Mouse (Mus musculus): Measurements from ENCODE around the gene Has1. TPM values are rescaled to one million over a fixed set of nuclear protein-coding genes. Genes with fewer than 3 reads are reported as not detected.
A peak's percentile ranks its signal among the peaks of the same experiment; 100 is the strongest.
"Not testable (repeated sequence)": the region's sequence is repeated elsewhere in the genome, so short reads cannot be mapped to it uniquely, and the experiment has no call there.

The Has1 gene
- total RNA-seq, 2 experiments from 2014 or later = not detected

DNA sequence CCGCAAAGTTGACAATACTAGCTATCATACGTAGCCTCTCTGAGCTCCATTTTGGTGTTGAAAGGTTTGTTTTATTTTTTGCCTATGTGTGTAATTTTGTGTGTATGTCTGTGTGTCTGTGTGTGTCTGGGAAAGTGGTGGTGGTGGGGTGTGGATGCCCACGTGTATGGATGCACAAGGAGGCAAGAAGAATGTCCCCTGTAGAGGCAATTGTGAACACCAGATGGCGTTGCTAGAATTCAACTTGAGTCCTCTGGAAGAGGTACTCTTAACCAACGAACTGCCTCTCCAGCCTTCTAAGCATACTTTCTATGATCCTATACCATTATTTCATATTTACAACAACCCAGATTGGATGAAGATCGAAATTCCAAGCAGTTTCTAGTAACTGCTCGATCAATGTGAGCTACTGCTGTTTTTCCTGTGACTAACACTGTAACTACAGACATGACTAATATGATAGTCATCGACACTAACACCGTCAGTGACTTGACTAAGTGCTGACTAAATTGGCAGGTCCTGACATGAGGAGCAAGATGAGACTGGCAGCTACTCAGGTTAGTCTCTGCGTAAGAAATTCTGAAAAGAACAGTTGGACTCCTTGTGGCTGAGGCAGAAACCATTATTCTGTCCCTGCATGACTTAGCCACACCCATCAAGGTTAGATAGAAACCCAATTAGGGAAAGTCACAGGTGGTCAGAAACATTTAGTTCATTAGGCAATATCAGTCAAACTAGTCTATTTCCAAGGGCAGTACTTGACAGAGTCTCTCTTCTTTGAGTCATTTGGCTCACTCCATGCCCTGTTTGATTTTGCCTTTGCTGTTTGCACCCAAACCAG is 9.6 kb downstream of the Has1 start:
- peak; percentile 67 for ATAC-seq (replicated peaks; ENCODE audit: poor library complexity)

DNA sequence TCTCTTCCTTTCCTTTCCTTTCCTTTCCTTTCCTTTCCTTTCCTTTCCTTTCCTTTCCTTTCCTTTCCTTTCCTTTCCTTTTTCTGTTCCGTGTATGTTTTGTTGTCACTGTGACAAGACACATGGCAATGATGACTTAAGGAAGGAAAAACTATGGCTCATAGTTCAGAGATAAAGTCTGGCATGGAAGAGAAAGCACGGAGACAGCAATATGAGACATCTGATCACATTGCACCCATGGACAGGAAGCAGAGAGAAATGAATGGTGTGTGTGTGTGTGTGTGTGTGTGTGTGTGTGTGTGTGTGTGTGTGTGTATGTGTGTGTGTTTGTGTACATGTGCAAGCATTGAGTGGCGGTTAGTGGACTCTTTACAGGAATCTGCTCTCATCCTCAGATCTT is 10.4 kb downstream of the Has1 start:
- ATAC-seq (replicated peaks; ENCODE audit: poor library complexity) = not testable (repeated sequence)

DNA sequence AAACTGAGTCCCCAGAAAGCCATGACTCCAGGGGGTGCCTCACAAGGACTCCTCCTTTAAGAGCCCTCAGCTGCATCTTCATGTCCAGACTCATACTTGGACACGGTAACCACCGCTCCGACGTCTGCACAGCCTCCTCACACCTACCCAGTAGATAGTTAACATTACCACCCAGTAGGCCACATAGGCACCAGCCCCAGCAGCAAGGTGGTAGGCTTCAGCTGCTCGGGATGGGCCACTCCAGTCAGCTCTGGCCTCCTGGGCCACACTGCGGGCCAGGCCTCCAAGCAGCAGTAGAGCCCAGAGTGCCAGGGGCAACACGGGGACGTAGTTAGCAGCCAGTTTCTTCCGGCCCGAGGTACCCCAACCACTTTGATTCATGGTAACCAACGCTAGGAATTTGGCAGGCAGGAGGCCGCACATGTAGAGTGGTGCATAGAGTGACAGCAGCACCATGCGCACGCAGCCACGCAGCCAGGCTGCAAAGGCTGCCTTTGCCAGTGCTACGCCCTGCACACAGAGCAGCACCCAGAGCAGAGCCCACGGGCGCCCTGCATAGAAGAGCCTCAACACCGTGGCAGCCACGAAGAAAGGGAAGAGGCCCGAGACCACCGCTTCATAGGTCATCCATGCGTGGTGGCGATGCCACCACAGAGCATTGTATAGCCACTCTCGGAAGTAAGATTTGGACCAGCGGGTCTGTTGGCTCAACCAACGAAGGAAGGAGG is 11.3 kb downstream of the Has1 start:
- ATAC-seq (replicated peaks; ENCODE audit: poor library complexity) = no peak

GRCm38 (mm10) chr17:17840796-17841195 is 14.2 kb downstream of the Has1 start:
- ATAC-seq (replicated peaks; ENCODE audit: poor library complexity) = no peak

GRCm38 (mm10) chr17:17839276-17839675 is 15.7 kb downstream of the Has1 start:
- no peak for ATAC-seq (replicated peaks; ENCODE audit: poor library complexity)

DNA sequence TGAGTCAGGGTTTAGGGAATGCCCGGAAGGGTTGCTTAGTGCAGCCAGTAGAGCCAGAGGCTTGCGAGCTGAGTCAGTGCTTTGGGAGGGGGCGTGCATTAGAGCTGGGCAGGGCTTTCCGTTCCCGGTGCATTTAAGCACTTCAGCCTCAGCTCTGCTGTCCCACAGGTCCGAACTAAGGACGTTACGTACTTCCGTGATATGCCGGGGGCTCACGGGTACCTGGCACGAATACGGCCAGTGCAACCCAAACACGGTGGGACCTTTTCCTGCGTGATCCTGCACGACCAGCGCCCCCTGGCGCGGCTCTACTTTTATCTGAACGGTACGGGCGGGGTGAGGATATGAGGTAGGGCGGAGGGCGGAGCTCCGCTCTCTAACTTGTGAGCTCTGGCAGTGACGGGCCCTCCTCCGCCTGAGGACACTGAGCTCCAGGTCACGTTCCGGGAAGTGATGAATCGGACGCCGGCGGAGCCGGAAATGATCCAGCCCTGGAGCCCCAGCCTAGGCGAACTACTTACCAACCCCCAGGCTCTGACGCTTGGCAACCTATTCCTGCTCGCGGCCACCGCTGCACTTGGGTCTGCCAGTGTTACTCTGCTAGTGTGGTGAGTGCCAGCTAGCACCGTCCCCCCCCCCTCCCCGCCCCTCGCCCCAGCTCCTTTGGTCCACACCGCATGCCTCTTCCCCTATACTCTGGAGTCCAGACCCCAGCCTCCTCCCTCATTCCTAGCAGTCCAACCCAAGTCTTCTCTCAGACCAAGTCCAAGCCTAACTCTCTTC is 16.9 kb downstream of the Has1 start:
- peak; percentile 93 for ATAC-seq (replicated peaks; ENCODE audit: poor library complexity)

GRCm38 (mm10) chr17:17837426-17837825 is 17.6 kb downstream of the Has1 start:
- ATAC-seq (replicated peaks; ENCODE audit: poor library complexity) = no peak

- no peak for ATAC-seq (replicated peaks; ENCODE audit: poor library complexity)
These were observed 18.9 kb downstream of the Has1 start for GRCm38 (mm10) chr17:17836101-17836500.

GRCm38 (mm10) chr17:17834896-17835295 is 20.1 kb downstream of the Has1 start:
- no peak for ATAC-seq (replicated peaks; ENCODE audit: poor library complexity)

GRCm38 (mm10) chr17:17830731-17831130 is 24.3 kb downstream of the Has1 start:
- ATAC-seq (replicated peaks; ENCODE audit: poor library complexity) = no peak

DNA sequence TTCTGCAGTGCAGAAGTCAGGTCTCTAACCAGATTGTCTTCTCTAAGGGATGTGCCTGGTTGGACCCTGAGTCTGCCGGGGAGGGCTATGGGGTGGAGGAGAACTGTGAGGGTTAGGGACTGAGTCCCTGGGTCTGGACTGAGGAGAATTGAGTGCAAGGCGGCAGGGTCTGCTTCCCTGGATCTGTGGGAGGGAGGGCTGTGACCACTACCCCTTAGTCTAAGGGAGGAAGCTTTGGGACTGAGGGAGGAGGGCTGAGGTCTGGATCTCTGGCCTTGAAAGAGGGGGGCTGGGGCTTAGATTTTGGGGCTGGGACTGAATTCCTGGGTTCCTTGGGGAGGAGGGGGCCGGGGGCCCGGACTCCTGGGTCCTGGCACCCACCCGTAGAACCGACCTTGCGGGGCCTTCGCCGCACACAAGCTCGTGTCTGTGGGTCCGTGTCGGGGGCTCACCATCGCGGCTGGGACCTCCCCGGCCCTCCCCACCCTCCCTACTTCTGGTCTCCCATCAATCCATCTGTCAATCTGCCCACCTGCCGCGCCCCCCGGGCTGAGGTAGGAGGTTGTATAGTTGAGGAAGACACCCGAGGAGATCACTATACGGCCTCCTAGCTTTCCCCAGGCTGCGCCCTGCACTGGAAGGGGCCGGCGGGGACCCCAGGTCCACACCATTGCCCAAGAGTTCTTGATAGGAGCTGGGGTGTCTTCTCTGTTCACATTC is 25.0 kb downstream of the Has1 start:
- no peak for ATAC-seq (replicated peaks; ENCODE audit: poor library complexity)

DNA sequence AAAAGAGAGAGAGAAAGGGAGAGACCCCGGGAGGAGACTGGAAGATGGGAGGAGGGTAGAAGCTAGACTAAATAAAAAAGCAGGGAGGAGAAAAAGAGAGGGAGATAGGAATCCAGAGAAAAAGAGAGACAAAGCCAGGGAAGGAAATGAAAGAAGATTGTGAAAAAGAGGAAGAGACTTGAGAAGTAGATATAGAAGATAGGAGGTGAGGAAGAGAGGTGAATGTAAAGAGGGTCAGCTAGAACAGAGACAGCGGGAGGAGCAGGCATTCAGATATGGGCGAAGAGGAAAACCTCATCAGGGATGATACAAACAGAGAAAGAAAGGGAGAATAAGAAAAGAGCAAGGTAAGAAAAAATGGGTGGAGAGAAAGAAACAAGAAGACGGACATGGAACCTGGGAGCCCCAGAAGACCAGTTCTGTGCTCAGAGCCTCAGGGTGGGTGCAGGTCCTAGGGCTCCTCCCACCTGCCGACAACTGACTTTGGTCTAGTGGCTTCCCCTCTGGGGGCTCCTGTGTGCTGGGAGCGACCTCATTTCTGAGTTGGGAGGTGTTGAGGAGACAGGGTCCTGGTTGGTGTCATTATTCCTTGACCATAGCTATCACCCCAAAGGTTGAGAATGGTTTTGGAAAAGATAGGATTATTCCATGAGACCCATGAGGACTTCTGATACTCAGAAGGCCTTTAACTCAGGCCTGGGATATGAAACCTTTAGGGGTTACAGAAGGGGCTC is 25.8 kb downstream of the Has1 start:
- ATAC-seq (replicated peaks; ENCODE audit: poor library complexity) = no peak

GRCm38 (mm10) chr17:17828191-17828981 is 26.6 kb downstream of the Has1 start:
- ATAC-seq (replicated peaks; ENCODE audit: poor library complexity) = no peak

GRCm38 (mm10) chr17:17827658-17828190 is 27.3 kb downstream of the Has1 start:
- ATAC-seq (replicated peaks; ENCODE audit: poor library complexity) = peak; percentile 36

- peak; percentile 40 for ATAC-seq (replicated peaks; ENCODE audit: poor library complexity)
These were observed 28.0 kb downstream of the Has1 start, which contains the start of gene Spaca6 for GRCm38 (mm10) chr17:17826751-17827657. Spaca6 (plus strand) TSS chr17:17827158.

DNA sequence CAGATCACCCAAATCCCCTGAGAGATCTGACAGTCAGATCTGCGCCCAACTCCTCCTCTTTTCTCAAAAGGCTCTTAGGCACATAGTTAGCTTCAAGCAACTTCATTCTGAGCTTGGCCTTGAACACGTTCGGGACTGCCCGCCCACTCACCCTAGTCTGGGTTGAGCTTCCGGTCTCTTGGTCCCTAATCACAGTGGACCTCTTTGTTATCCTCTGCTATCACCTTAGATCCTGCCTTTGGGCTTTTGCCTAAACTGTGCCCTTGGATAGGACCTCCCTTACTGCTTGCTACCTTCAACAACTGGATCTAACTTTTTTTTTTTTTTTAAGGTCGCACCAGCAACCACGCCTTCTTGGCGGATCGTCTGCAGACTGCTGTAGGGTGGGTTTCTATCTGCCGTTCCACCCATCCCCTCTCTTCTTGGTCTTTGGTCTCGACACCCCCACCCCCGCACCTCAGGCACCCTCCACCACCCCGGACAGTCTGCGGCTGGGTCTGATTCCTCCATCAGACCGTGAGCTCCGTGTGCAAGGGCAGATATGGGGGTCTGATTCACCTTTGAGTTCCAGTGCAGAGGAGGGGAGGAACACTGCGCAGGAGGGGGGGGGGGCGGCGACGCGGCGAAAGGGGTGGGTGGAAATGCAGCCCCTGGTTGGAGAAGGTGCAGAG is 28.9 kb downstream of the Has1 start:
- no peak for ATAC-seq (replicated peaks; ENCODE audit: poor library complexity)

DNA sequence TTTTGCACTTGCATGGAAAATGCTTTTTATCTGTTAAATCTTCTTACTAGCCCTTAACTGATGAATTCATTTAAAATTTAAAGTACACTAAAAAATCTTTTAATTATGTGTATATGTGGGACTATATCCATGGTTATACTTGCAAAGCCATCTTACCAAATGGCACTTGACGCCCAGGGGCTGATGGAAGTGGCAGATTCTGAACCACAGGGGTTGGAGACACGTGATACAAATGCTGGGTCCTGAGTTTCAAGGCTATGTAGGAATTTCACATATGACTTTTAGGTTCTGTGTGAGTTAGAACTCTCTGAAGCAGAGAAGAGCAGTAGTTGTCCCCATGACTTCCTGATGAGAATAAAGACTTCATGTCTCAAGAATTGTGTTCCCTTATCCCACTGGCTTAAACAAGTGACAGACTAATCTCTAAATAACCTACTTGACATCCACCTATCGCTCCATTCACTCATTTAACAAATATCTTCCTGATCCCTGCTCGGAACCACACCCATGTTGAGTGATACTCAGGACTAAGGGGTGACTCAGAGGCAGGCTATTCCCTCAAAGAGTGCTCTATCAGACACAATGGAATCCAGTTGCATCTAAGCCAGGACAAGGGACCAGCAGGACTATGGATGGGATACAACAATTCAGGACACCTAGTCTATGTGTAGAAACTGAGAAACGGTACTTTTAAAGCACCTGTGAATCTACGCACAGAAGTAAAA is 31.2 kb downstream of the Has1 start:
- ATAC-seq (replicated peaks; ENCODE audit: poor library complexity) = no peak

All from megakaryocyte progenitor cell, adult 5-6 weeks (primary cell).